Mouse (Mus musculus) adrenal gland, postnatal 10 days (tissue): ENCODE data around the gene Gm21885. TPM values are rescaled to one million over a fixed set of nuclear protein-coding genes. Genes with fewer than 3 reads are reported as not detected.
"Not testable (repeated sequence)": the region's sequence is repeated elsewhere in the genome, so short reads cannot be mapped to it uniquely, and the experiment has no call there.

Experiments
- DNase-seq: peaks from one replicate; pipeline ENCODE4 v3.0.0; 2021; ENCODE audit warnings: mixed read lengths
- long read RNA-seq, 2 experiments: library from polyadenylated mRNA; stranded (forward); transcript quantifications; one replicate each; pipeline ENCODE4 v2.0.0; 2021
- total RNA-seq, 2 experiments: library from RNA; stranded (reverse); gene quantifications; 2 replicates each; pipeline ENCODE4 v1.2.3; 2021

The Gm21885 gene
- not detected for total RNA-seq
- long read RNA-seq, experiment 1, result 0 reads
- long read RNA-seq, experiment 2, result 0 reads

DNA sequence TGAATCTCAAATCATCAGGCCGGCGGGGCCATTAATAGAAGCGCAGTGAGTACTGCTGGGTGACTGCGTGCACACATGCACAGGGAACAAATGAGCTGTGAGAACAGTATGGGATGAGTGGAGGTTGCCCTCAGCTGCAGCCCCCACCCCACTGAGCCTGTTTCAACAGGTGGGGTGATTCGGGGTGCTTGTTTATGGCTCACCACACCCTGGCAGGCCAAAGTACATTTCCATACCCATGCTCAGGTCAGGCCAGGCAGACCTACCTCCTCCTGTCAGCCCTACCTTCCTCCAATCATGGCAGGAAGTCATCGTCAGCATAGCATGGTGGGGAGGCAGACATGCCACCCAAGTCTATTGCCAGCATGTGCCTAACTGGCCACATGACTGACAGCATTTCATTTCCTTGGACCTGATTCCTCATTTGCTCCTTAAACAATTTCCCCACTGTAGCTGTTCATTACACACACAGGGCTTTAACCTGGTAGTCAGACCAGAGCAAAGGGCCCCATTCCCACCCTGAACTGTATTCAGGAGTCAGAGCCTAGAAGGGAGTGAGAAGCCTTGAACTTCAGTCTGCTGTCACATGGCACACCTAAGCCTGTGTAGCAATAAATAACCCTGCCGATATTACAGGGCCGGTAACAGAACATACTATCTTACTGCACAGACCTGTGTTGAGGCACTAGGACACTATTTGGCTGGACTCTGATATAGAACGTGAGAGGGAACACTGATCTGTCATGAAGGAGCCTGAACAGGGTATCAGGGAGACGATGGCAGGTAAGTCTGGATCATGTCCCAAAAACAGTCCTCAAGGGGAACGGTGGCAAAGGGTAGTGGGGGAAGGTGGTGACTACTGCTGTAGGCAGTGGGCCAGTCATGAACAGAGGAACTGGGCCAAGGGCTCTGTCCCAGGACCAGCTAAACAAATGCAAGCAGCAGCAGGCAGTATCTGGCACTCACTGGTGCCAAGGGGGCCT, at the start of gene Gm21885:
Gm21885 (plus strand) TSS at position 675 of the 983 bp plus-strand sequence.
- peak; percentile 76 for DNase-seq

- DNase-seq, result no peak
These were observed 48.3 kb upstream of the Gm21885 start for GRCm38 (mm10) chr11:94233405-94233804.

- no peak for DNase-seq
These were observed 47.3 kb upstream of the Gm21885 start for GRCm38 (mm10) chr11:94234380-94234779.

DNA sequence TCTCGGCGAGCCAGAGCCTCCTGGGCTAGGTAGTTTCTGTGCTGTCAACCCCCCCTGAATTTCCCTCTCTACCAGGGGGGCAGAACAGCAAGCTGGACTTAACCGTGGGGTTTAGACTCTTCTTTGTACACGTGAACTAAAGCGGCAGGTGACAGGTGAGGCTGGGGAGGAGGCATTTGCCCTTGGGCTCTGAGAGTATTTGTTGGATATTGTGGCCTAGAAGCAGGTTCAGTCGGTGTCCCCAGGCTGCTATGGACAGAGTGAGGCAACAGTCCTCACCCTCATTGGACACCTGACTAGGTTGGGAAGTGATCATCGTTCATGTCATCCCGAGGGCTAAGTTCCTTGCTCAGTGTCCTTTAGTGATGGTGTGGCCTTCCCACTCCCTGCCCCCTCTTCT, 46.8 kb upstream of the Gm21885 start:
- DNase-seq, result no peak

DNA sequence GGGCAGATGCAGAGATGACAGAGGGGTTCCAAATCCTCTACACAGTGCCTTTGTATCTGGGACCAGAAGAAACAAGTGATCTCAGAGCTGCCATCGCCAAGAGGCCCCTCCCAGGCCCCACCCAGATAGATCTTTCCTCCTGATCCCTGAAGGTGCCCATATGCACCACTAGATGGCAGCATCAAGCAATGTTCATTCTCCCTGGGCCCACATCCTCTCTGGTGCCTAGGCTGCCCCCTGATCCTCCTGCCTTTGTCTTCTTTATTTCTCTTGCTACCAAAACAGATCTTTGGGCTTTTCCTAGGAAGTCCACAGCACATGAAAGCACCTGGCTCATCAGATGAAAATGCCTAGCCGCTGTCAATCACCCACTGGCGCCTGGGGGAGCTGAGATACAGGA, 45.6 kb upstream of the Gm21885 start:
- peak; percentile 76 for DNase-seq

- DNase-seq, result no peak
These were observed 42.9 kb upstream of the Gm21885 start for GRCm38 (mm10) chr11:94238786-94239185.

DNA sequence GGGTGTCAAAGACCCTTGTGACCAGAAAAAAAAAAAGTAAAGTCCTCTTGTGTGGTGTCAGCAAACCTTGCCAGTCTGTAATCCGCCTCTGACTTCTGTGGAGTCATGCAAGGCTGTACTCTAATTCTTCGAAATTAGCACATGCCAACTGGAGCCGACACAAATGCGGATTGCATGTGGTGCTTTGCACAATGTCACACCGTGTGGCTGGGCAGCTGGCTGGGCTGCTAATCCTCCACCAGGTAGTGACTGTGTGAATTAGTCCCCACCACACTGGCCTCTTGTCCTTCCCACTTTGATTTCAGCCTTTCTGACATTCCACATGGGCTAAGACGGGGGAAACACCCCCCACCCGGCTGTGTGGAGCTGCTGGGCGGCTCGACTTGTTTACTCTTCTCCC, 42.0 kb upstream of the Gm21885 start:
- no peak for DNase-seq

DNA sequence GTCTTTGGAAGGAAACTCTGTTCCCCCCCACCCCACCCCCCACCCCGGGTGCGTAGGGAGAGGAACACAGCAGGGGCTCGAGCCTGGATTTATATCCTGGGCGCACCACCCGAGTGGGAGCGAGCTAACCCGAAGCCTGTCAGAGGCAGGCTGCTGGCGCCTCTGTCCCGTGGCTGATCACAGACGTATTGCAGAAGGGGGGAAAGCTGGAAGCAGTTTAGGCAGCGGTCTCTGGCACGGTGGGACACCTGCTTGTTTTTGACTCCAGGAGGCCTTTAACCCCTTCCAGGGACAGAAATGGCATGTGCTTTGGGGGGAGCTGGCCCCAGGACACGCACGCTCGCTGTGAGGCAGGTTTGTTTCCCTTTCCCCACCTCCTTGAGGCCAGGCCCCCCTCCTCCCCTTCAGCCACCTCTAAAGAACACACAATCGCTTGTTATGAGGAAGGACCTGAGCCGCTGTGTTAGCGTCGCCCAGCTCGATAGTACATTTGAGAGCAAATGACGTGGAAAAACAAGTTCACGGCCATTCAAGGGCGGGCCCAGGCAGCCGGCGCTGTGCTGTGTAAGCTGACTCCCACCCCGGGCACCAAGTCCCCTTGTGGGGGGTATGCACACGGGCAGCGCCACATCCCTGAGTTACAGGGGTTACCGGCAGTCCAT, 38.8 kb upstream of the Gm21885 start:
- DNase-seq, result peak; percentile 54

GRCm38 (mm10) chr11:94243422-94244180, 38.1 kb upstream of the Gm21885 start:
- no peak for DNase-seq

GRCm38 (mm10) chr11:94244385-94244784, 37.3 kb upstream of the Gm21885 start:
- DNase-seq, result no peak

GRCm38 (mm10) chr11:94245955-94246788, 35.5 kb upstream of the Gm21885 start, which contains the start of gene Wfikkn2:
TSS of gene Wfikkn2 (minus strand) at chr11:94246005.
- DNase-seq, result no peak

GRCm38 (mm10) chr11:94246789-94247061, 34.9 kb upstream of the Gm21885 start:
- no peak for DNase-seq

GRCm38 (mm10) chr11:94253156-94253555, 28.5 kb upstream of the Gm21885 start:
- DNase-seq, result no peak

GRCm38 (mm10) chr11:94253691-94254090, 28.0 kb upstream of the Gm21885 start:
- no peak for DNase-seq

GRCm38 (mm10) chr11:94255733-94256132, 25.9 kb upstream of the Gm21885 start:
- DNase-seq, result no peak

GRCm38 (mm10) chr11:94257987-94258386, 23.7 kb upstream of the Gm21885 start:
- no peak for DNase-seq

- no peak for DNase-seq
These were observed 21.9 kb upstream of the Gm21885 start for GRCm38 (mm10) chr11:94259814-94260213.

DNA sequence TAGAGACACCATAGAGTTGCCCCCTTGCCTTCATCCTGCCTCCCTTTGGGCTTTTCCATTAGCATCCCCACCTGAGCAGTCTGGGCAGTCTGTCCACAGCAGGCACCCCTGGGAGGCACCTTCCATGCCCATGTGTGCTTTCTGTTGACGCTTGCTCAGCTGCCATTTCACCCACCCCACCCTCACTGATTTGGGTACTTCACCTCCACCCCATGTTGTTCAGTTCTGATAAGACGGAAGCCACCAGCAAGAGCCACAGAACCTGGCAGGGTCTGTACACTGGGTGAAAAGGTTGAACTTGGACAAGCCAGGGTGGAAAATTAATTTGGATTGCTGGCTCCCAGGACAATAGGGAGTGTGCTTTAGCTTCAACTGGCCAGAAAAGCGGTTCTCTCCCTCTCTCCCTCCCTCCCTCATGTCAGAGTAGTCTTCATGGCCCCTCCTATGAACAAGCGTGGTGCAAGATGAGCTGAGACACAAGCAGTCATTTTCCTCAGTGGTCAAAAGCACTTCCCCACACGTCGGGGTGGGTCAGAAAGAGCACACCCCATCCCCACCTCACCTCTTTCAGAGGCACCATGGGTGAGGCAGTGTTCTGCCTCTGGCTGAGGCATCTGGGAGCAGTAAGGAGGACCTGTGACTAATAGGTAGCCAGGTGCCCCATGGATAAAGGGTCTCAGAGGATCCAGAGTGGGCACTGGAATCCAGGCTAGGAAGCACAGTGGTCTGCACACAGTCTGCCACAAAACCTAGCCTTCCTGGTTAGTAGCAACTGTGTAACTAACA, 19.9 kb upstream of the Gm21885 start:
- DNase-seq, result no peak

DNA sequence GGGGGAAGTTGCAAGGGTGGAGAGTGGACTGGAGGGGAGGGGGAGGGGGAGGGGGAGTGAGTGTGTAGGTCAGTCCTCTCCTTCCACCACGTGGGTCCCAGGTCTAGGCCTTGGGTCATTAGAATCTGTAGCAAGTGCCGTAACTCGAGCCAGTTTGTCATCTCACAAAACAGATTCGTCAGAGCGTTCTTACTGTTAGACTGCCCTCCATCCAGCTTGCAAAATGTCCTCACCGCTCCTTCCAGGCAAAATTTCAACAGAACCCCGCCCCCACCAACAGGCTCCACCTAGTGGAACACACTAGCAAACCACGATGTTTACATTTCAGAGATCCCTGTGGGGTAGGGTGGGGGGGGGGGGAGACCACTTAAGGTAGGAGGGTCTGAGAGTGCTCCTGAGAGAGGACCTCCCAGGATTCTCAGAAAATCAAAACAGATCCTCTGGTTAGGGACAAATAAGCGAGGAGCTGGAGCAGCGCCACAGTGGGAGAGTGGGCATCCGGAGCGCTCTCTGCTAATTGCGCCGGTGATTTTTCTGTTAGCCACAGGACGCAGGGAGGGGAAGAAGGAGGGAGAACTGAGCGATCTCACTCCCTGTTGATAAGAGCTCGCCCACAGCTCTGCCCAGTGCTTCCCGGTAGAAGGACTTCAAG, 16.4 kb upstream of the Gm21885 start:
- DNase-seq, result peak; percentile 78

DNA sequence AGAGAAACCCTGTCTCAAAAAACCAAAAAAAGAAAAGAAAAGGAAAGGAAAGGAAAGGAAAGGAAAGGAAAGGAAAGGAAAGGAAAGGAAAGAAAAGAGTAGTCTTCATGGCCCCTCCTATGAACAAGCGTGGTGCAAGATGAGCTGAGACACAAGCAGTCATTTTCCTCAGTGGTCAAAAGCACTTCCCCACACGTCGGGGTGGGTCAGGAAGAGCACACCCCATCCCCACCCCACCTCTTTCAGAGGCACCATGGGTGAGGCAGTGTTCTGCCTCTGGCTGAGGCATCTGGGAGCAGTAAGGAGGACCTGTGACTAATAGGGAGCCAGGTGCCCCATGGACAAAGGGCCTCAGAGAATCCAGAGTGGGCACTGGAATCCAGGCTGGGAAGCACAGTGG, 15.5 kb upstream of the Gm21885 start:
- DNase-seq, result not testable (repeated sequence)
